Mouse (Mus musculus): ENCODE results near the gene Cyp1a1.

DNA sequence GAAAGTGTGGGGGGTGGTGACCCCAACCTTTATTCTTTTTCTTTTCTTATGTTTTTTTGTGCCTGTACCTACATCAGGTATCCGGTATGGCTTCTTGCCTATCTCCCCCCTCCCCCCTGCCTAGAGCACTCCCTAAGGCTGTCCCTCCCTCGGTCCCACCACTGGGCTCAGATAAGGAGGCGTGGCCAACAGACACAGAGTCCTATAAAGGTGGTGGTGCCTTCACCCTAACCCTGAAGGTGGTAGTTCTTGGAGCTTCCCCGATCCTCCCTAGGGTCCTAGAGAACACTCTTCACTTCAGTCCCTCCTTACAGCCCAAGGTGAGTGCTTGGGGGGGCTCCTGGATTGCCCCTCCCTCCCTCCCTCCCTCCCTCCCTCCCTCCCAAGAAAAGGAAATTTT lies 9.7 kb downstream of the Cyp1a1 start:
- TF ChIP-seq POLR2A (IDR thresholded peaks at IDR 0.05; ENCODE audit: extremely low read depth, insufficient read depth, low read length) (no peak), CTCF (IDR thresholded peaks at IDR 0.05; ENCODE audit: low read depth, low read length) (no peak)
